Mouse (Mus musculus): ENCODE data around the gene Dnm3. TPM values are rescaled to one million over a fixed set of nuclear protein-coding genes. Genes with fewer than 3 reads are reported as not detected.

Gene Dnm3
- polyA plus RNA-seq, 1 experiment from 2014 or later: 12.9 TPM

DNA sequence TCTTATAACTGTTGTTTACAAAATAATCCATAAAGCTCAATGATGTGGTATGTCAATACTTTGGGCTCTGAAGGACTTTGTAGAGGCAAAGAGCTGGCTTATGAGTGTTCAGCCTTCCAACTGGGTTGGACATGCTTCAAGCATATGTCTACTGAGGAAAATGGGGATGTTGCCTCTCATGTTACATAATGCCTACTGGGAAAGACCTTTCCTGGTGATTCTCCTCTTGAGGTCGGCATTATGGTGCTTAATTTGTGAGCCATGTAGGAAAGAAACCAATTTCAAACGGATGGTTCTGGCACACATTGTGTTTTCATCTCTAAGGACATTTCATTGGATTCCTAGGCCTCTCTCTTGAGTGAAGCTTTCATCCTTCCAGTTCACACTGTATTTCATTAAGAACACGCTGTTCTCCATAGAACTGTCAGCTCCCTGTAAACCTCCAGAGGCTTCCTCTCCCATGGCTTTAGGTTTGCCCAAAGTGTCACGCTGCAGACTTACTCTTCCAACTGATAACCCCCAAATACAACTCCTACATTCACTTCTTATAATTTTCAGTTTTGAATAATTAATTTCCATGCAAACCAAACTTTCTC is 370.7 kb downstream of the Dnm3 start:
- Histone ChIP-seq H3K9ac (ENCODE audit: low read length) (no peak overlapping the region), H3K9me3 (ENCODE audit: control insufficient read depth, low read length) (no peaks in the 10 kb centered on the region), H3K27me3 (ENCODE audit: control insufficient read depth, insufficient read depth, low read length) (no peaks in the 10 kb centered on the region), H3K27ac (ENCODE audit: low read depth, low read length) (no peak overlapping the region), H3K4me1 (ENCODE audit: control insufficient read depth, insufficient read depth, low read length) (no peaks in the 10 kb centered on the region), H3K4me3 (ENCODE audit: low read depth, low read length) (no peak overlapping the region), H3K4me2 (ENCODE audit: low read depth) (no peak overlapping the region), H3K36me3 (ENCODE audit: control insufficient read depth, insufficient read depth, low read length) (no peaks in the 10 kb centered on the region)
- 75% methylated on average over 4 of the region's 4 CpGs for WGBS
- ATAC-seq (ENCODE audit: insufficient read depth, low FRiP score, low TSS enrichment) (no peak), DNase-seq (ENCODE audit: low spot score) (no peak)

DNA sequence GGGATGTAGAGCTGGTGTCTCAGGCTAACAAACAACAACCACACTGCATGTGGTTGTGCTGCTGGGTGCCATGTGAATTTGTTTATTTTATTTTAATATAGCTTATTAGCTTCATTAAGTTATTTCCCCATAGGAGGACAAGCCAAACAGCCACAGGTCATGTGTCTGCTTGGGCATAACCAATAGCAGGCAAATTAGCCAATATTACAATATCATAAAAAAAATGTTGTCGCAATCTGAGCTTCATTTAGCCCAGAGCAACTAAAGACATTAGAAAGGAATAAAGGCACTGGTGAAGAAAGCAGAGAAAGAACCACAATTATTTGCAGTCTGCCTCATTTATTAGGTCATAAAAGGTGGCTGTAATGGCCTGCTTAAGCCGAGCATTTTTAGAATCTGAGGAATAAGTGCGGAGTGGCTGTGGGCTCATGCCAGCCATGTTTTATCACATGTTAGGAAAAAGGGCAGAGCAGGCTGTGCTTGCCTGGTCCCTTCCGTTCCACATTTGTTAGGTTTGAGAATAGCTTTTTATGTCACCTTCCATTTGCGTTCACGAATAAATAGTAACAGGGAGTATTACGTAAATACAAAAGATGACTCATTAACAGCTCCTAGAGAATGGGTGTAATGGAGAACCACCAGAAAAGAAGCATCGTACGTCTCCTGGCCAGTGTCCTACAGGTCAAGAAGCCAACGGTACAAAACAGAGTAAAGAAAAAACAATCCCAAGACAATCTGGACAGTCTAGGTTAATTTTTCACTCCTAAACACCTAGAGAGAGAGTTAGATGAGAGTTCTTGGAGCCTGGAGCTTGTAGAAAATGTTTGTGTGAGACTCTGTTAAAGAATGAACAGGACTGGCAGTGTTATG is 376.6 kb downstream of the Dnm3 start:
- WGBS: 79% methylated on average over 10 of the region's 10 CpGs

GRCm38 (mm10) chr1:162100033-162100820 is 377.6 kb downstream of the Dnm3 start:
- Histone ChIP-seq H3K4me1 (ENCODE audit: control insufficient read depth, insufficient read depth, low read length) (no peaks in the 10 kb centered on the region), H3K9ac (ENCODE audit: low read length) (no peak overlapping the region), H3K9me3 (ENCODE audit: control insufficient read depth, low read length) (no peaks in the 10 kb centered on the region), H3K4me2 (ENCODE audit: low read depth) (no peak overlapping the region), H3K4me3 (ENCODE audit: low read depth, low read length) (no peak overlapping the region), H3K27me3 (ENCODE audit: control insufficient read depth, insufficient read depth, low read length) (no peaks in the 10 kb centered on the region), H3K27ac (ENCODE audit: low read depth, low read length) (no peak overlapping the region), H3K36me3 (ENCODE audit: control insufficient read depth, insufficient read depth, low read length) (no peaks in the 10 kb centered on the region)
- 85% methylated on average over 7 of the region's 7 CpGs for WGBS
- ATAC-seq (ENCODE audit: insufficient read depth, low FRiP score, low TSS enrichment) (no peak), DNase-seq (ENCODE audit: low spot score) (no peak)

More for the DNA sequence above, 376.6 kb downstream of the Dnm3 start:
- Histone ChIP-seq H3K36me3 (ENCODE audit: control insufficient read depth, insufficient read depth, low read length) (no peaks in the 10 kb centered on the region), H3K4me1 (ENCODE audit: control insufficient read depth, insufficient read depth, low read length) (no peaks in the 10 kb centered on the region), H3K4me2 (ENCODE audit: low read depth) (no peak overlapping the region), H3K4me3 (ENCODE audit: low read depth, low read length) (no peak overlapping the region), H3K9ac (ENCODE audit: low read length) (no peak overlapping the region), H3K9me3 (ENCODE audit: control insufficient read depth, low read length) (no peaks in the 10 kb centered on the region), H3K27ac (ENCODE audit: low read depth, low read length) (no peak overlapping the region), H3K27me3 (ENCODE audit: control insufficient read depth, insufficient read depth, low read length) (no peaks in the 10 kb centered on the region)
- no peak for DNase-seq (ENCODE audit: low spot score)
- ATAC-seq (ENCODE audit: insufficient read depth, low FRiP score, low TSS enrichment): no peak

- no peak overlapping the region for H3K27ac ChIP-seq (ENCODE audit: low read depth, low read length)
- H3K4me3 ChIP-seq (ENCODE audit: low read depth, low read length): no peak overlapping the region
- no peaks in the 10 kb centered on the region for H3K9me3 ChIP-seq (ENCODE audit: control insufficient read depth, low read length)
- H3K4me1 ChIP-seq (ENCODE audit: control insufficient read depth, insufficient read depth, low read length): no peaks in the 10 kb centered on the region
- no peak overlapping the region for H3K9ac ChIP-seq (ENCODE audit: low read length)
- ATAC-seq (ENCODE audit: insufficient read depth, low FRiP score, low TSS enrichment) (no peak), DNase-seq (ENCODE audit: low spot score) (no peak)
- no peaks in the 10 kb centered on the region for H3K27me3 ChIP-seq (ENCODE audit: control insufficient read depth, insufficient read depth, low read length)
- no peaks in the 10 kb centered on the region for H3K36me3 ChIP-seq (ENCODE audit: control insufficient read depth, insufficient read depth, low read length)
- no peak overlapping the region for H3K4me2 ChIP-seq (ENCODE audit: low read depth)
- 86% methylated on average over 3 of the region's 3 CpGs for WGBS
Observed at GRCm38 (mm10) chr1:162099203-162099602, 378.6 kb downstream of the Dnm3 start.

GRCm38 (mm10) chr1:162094523-162095272 is 383.1 kb downstream of the Dnm3 start:
- Histone ChIP-seq H3K9me3 (ENCODE audit: control insufficient read depth, low read length) (no peaks in the 10 kb centered on the region), H3K36me3 (ENCODE audit: control insufficient read depth, insufficient read depth, low read length) (no peaks in the 10 kb centered on the region), H3K27ac (ENCODE audit: low read depth, low read length) (no peak overlapping the region), H3K4me1 (ENCODE audit: control insufficient read depth, insufficient read depth, low read length) (no peaks in the 10 kb centered on the region), H3K4me3 (ENCODE audit: low read depth, low read length) (no peak overlapping the region), H3K4me2 (ENCODE audit: low read depth) (no peak overlapping the region), H3K9ac (ENCODE audit: low read length) (no peak overlapping the region), H3K27me3 (ENCODE audit: control insufficient read depth, insufficient read depth, low read length) (no peaks in the 10 kb centered on the region)
- no peak for ATAC-seq (ENCODE audit: insufficient read depth, low FRiP score, low TSS enrichment)
- DNase-seq (ENCODE audit: low spot score): no peak
- WGBS: 80% methylated on average over 8 of the region's 8 CpGs

- Histone ChIP-seq H3K9ac (ENCODE audit: low read length) (no peak overlapping the region), H3K36me3 (ENCODE audit: control insufficient read depth, insufficient read depth, low read length) (no peaks in the 10 kb centered on the region), H3K27me3 (ENCODE audit: control insufficient read depth, insufficient read depth, low read length) (no peaks in the 10 kb centered on the region), H3K4me1 (ENCODE audit: control insufficient read depth, insufficient read depth, low read length) (no peaks in the 10 kb centered on the region), H3K27ac (ENCODE audit: low read depth, low read length) (no peak overlapping the region; the same call in 1 of the 2 replicates), H3K4me2 (ENCODE audit: low read depth) (no peak overlapping the region), H3K4me3 (ENCODE audit: low read depth, low read length) (no peak overlapping the region), H3K9me3 (ENCODE audit: control insufficient read depth, low read length) (no peaks in the 10 kb centered on the region)
- 69% methylated on average over 9 of the region's 9 CpGs for WGBS
- ATAC-seq (ENCODE audit: insufficient read depth, low FRiP score, low TSS enrichment) (no peak), DNase-seq (ENCODE audit: low spot score) (no peak)
Observed at GRCm38 (mm10) chr1:162093806-162094522, 383.9 kb downstream of the Dnm3 start.

DNA sequence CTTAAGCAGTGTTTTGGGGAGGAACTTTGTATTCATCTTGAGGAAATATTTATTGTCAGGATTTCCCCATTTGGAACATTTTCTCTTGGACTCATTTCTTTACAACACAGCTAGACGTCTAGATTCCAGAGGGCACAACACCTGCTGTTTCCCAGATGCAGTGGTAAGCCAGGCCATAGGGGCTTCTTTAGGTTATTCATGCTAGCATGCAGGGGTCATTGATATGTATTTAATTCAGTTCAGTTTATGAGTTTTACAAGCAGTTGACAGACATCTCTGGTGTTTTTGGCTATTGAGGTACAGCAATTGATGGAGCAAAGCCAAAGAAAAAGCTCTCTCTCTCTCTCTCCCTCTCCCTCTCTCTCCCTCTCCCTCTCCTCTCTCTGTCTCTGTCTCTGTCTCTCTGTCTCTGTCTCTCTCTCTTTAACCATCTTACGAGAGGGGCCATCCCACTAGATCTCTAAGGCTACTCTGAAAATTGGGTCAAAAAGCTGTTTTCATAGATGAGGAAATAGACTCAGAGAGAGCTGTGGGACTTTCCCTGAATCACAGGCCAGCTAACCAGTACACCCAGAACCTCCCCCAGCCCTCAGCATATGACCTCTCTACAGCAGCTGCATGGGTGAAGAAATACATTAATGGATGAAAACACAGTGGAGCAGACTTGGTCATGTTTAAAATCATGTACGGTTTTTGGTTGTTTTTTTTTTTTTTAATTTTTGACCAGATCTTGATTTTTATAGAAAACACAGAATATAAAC is 384.8 kb downstream of the Dnm3 start:
- Histone ChIP-seq H3K4me1 (ENCODE audit: control insufficient read depth, insufficient read depth, low read length) (no peaks in the 10 kb centered on the region), H3K9ac (ENCODE audit: low read length) (no peak overlapping the region), H3K4me3 (ENCODE audit: low read depth, low read length) (no peak overlapping the region), H3K9me3 (ENCODE audit: control insufficient read depth, low read length) (no peaks in the 10 kb centered on the region), H3K36me3 (ENCODE audit: control insufficient read depth, insufficient read depth, low read length) (no peaks in the 10 kb centered on the region), H3K4me2 (ENCODE audit: low read depth) (no peak overlapping the region), H3K27ac (ENCODE audit: low read depth, low read length) (no peak overlapping the region), H3K27me3 (ENCODE audit: control insufficient read depth, insufficient read depth, low read length) (no peaks in the 10 kb centered on the region)
- WGBS: 74% methylated on average over 3 of the region's 3 CpGs
- no peak for DNase-seq (ENCODE audit: low spot score)
- ATAC-seq (ENCODE audit: insufficient read depth, low FRiP score, low TSS enrichment): no peak
